Mouse (Mus musculus): Measurements from ENCODE around the gene Creb5. TPM values are rescaled to one million over a fixed set of nuclear protein-coding genes. Genes with fewer than 3 reads are reported as not detected.

The Creb5 gene
- polyA plus RNA-seq, 1 experiment from 2014 or later, result 9.5 TPM

GRCm38 (mm10) chr6:53733546-53733945, 446.5 kb downstream of the Creb5 start:
- WGBS, result 73% methylated on average over 1 of the region's 1 CpGs
- no peak for ATAC-seq (ENCODE audit: insufficient read depth, low FRiP score, low read depth)
- Histone ChIP-seq H3K27me3 (replicated peaks) (no peaks in the 10 kb centered on the region), H3K9me3 (no peaks in the 10 kb centered on the region), H3K36me3 (no peaks in the 10 kb centered on the region), H3K4me2 (no peak overlapping the region), H3K4me3 (replicated peaks) (no peak overlapping the region), H3K27ac (no peak overlapping the region), H3K9ac (no peak overlapping the region), H3K4me1 (no peaks in the 10 kb centered on the region)

DNA sequence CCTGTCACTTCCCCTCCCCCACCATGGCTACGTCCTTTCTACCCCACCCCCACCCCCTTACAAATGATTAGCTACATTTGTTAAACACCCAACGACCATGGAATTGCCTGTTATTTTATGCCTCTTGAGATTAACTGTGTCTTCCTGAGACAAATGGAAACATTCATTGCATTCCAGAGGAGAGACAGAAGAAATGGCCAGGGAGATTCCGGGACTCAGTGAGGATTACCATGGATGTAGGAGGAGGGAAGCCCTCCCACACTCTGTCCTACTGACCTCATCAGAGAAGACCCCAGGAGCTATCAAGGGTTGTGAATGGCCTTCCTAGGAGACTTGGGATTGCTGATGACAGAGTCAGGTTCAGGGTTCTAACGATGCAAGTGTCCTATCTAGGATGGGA, 446.9 kb downstream of the Creb5 start:
- Histone ChIP-seq H3K27me3 (replicated peaks) (no peaks in the 10 kb centered on the region), H3K4me3 (replicated peaks) (no peak overlapping the region), H3K36me3 (no peaks in the 10 kb centered on the region), H3K9ac (no peak overlapping the region), H3K9me3 (no peaks in the 10 kb centered on the region), H3K4me2 (no peak overlapping the region), H3K27ac (no peak overlapping the region), H3K4me1 (no peaks in the 10 kb centered on the region)
- 24% methylated on average over 4 of the region's 4 CpGs for WGBS
- no peak for ATAC-seq (ENCODE audit: insufficient read depth, low FRiP score, low read depth)

DNA sequence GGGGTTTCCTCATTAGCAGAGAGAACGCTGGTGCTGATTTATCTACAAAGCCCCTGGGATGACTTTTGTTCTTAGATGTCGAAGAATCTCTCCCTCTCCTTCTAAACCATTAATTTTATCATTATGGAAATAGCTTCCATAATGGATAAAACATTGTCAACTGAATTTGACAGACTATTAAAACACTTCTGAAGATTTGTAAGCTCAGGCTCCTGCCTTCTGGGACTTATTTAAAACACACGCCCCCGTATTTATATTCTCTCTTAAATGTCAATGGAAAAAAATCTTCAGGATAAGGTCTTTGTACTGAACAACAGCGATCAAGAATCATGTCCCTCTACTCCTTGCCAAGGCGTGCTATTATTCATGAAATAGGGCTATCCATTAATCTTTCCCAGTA, 448.6 kb downstream of the Creb5 start:
- no peaks in the 10 kb centered on the region for H3K36me3 ChIP-seq
- H3K4me3 ChIP-seq (replicated peaks), result no peak overlapping the region
- no peak overlapping the region for H3K9ac ChIP-seq
- no peaks in the 10 kb centered on the region for H3K9me3 ChIP-seq
- 55% methylated on average over 6 of the region's 6 CpGs for WGBS
- no peak for ATAC-seq (ENCODE audit: insufficient read depth, low FRiP score, low read depth)
- no peak overlapping the region for H3K27ac ChIP-seq
- no peaks in the 10 kb centered on the region for H3K27me3 ChIP-seq (replicated peaks)
- no peak overlapping the region for H3K4me2 ChIP-seq
- H3K4me1 ChIP-seq, result no peaks in the 10 kb centered on the region

DNA sequence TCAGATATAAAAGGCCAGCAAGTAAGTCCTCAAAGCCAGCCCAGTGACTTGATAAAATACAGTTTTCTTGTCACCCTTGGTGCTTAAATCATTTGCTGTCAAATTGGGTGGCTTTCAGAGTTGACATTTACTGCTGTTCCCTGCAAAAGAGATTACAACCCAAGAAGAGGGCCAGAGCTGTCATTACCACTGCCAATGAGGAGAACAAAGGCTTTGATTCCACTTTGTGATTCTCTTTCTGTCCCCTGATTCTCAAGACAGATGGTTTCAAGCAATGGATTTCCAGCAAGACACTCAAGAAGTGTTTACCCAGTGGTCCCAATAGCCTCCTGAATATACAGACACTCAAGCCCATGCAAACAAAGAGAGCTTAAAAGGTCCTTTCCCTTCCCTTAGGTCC, 451.1 kb downstream of the Creb5 start:
- H3K27me3 ChIP-seq (replicated peaks), result no peaks in the 10 kb centered on the region
- no peaks in the 10 kb centered on the region for H3K36me3 ChIP-seq
- H3K4me1 ChIP-seq, result no peaks in the 10 kb centered on the region
- ATAC-seq (ENCODE audit: insufficient read depth, low FRiP score, low read depth), result no peak
- no peak overlapping the region for H3K4me2 ChIP-seq
- H3K27ac ChIP-seq, result no peak overlapping the region
- no peak overlapping the region for H3K4me3 ChIP-seq (replicated peaks)
- no peak overlapping the region for H3K9ac ChIP-seq
- no peaks in the 10 kb centered on the region for H3K9me3 ChIP-seq

GRCm38 (mm10) chr6:53741222-53741621, 454.2 kb downstream of the Creb5 start:
- WGBS, result 89% methylated on average over 3 of the region's 3 CpGs
- Histone ChIP-seq H3K27ac (no peak overlapping the region), H3K4me1 (no peaks in the 10 kb centered on the region), H3K9me3 (no peaks in the 10 kb centered on the region), H3K4me2 (no peak overlapping the region), H3K27me3 (replicated peaks) (no peaks in the 10 kb centered on the region), H3K4me3 (replicated peaks) (no peak overlapping the region), H3K36me3 (no peaks in the 10 kb centered on the region), H3K9ac (no peak overlapping the region)
- ATAC-seq (ENCODE audit: insufficient read depth, low FRiP score, low read depth), result no peak

Other genes with a start within 250 kb of the Creb5 start
- 7.0 and 8.3 TPM in 2 replicates for gene Jazf1, start 218.6 kb upstream of the Creb5 start, polyA plus RNA-seq (2015; fragmentation: Nextera tagmentation; extraction: Ambion mirVana)

All from stomach, embryonic 15.5 days (tissue).